Mouse (Mus musculus): ENCODE results near the gene Itpr2.

Gene Itpr2

DNA sequence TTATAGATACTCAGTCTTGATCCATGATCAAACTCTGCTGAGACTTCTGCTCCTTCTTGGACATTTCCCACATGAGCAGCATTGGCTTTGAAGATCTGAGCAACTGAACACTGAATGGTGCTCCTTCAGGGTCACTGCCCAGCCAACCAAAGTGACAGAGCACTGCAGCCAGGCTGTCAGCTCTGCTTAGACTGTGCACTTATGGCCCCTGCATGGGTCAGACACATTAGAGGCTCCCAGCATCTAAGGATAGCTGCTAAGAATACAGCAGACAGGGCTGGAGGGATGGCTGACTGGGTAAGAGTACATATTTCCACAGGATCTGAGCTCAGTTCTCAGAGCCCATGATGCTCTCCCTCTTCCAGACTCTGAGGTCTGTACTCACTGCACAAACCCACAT lies 201.1 kb downstream of the Itpr2 start:
- DNase-seq = no peak

DNA sequence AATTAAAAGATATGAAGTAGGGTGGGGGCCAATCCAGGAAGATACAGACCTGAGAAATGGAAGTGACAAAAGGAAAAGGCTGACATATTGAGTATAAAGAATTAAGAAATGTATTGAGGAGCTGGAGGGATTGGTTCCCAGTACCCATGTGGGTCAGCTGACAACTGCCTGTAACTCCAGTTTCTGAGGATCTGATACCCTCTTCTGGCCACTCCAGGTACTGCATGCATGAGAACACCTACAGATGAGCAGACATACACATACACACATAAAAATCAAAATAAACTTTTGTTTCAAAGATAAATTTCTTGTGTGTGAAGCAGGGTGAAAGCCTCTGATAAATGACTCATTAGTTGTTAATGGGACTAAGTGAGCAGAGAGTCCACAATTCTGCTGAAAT lies 203.3 kb downstream of the Itpr2 start:
- DNase-seq = no peak

DNA sequence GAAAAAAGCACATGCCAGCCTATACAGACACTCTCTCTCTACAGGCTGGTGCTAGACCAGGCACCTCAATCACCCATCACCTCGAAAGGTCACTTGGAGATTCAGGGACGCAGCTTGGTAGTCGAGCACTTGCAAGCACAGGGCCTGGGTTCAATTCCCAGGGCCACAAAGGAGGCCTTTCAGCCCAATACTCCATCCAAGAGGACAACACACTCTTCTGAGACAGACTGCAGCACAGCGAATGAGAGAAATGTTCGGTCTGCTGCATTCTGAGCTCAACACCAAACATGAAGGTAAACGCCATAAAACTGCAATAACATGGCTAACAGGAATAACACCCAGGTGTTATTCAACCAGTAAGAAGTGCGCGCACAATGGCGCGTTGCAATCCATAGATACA lies 211.0 kb downstream of the Itpr2 start:
- no peak for DNase-seq

DNA sequence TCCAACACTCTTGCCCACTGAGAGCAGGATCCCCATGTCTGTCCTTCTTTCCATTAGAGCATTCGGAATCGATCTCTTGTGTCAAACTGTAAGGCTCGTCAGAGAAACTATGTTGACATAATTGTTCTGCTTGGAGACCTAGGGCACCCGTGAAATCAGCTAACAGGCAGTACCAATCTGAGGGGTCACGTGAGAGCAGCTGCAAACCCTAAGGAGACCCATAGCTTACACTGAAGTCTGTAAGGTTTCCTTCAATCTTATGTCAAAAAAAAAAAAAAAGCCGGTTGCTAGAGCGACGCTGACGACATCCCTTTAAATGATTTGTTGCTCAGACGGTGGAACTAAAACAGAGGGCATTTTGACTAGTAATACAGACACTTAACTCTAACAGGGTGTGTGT lies 212.2 kb downstream of the Itpr2 start:
- no peak for DNase-seq

DNA sequence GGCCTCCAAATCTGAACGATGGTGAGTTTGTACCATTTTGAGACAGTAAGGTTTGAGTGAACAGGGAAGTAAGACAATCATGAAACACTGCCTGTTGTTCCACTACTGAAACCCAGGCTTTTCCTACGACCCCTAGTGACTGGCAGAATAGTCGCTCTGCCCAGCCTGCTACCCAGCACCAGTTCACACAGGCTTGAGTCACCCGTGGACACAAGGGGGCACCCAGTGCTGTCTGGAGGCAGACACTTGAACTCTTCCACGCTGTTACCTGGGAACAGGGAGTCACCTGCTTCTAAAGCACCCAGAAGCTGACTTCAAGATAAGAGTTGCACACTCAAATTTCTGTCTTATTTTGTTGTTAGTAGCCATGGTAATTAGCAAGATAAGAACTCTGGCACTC lies 213.8 kb downstream of the Itpr2 start:
- no peak for DNase-seq

DNA sequence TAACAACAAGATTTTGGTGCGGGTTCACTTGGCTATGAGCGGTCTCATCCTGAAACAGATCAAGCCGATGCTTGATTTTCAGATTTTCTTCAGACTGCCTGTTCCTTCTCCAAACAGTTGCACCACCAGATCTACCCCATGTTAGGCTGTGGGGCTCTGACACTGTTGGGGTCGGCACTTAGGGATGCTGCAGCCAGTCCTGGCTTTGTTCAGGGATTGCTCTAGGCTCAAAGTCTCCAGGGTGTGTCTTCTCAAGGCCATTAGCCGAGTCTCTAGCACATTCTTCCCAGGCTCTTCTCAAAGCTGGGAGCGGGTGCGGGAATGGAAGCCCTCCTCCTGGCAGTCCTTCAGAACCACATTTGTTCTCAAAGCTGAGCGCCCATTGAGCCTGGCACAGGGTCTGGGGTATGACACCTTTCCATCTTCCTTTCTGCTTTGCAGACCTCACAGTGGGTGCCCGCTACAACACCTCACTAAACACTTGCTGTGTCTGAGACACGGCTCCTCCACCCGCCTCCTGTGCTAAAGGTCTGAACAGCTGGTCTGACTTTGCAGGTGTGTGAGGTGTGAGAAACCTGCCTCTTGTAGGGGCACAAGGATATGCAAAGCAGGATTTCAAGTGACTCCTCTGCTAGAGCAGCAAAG lies 217.0 kb downstream of the Itpr2 start:
- no peak for DNase-seq

DNA sequence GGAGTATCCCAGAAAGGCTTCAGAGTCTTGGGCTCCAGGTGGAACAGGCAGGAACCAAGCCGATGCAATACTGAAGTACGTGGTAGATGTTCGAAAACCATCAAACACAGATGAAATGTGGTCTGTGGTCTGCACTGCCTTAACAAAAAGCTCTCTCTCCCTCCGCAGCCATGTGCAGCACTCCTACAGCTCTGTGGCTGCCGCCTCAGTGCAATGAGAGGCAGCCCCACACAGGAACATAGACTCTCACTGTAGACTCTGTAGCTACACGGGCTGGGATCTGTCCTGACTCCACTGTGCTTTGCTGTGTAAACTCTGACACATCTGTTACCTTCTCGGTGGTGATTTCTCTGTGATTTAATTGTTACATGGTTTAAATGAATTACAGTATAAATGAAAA lies 218.0 kb downstream of the Itpr2 start:
- DNase-seq = no peak

DNA sequence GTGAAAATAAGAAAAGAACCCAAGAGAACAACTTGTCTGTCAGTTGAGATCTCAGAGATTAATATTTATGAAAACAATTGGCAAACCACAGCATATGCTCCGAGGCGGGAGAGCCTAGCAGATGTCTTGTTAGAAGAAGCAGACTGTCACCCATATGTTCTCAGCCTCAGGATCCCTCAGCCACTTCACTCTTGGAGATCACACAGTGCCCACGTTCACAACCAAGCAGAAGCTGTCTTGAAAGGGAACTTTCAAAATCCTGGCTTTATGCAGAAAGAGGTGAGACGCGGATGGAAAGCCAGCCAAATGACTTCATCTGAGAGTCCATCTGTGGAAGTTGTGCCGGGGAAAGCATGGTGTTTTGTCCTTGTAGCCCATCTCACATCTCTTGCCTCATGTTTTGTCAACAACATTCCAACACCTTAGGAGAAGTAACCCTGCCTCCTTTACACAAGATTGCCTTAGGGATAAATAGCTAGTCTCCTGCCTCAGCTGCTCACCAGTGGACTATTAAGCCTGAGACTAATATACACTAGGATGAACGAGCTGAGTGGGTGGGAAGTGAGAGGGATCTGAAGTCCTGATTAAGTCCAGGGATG lies 219.9 kb downstream of the Itpr2 start:
- peak; percentile 87 for DNase-seq

DNA sequence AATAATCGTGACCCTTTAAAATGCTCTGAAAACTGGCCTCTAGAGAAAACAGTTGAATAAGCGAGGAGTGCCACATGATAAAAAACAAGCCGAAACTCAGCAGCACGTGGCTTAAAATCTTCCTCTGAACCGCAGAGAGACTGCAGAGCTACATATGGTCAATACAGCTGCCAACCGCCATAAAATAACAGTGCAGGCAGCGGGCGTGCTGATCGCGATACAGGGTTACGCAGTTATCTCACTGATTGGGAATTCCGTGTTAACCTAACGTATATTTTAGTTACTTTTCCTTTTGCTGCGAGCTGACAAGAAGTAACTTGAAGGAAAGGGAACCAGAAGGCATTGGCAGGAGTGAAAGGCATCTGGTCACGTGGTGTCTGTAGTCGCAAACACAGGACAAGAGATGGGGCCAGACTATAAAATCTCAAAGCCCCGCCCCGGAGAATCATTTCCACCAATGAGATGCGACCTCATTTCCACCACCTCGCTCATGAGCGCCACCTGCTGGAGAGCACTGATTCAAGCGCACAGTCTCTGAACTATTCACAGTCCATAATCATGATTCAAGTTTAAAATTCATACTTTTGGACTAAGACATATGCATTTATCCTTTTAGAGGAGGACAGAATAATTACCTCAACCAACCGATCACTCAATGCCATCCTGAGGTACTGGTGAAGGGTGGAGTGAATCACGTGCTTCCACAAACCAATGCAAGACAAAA lies 220.7 kb downstream of the Itpr2 start:
- DNase-seq = peak; percentile 45

DNA sequence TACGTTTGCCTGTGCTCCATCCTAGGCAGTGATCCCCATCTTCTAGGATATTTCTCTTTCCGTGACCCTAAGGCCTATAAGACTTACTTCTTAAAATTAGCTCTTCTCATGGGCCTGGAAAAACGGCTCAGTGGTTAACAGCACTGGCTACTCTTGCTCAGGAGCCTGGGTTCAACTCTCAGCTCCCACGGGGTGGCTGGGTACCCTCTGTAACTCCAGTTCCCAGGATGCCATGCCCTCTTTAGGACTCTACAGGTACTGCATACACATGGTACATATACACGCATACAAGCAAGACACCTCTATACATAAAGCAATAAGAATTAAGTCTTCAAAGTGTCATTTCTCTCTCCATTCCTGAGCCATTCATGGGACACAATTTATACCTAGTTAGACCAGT lies 228.8 kb downstream of the Itpr2 start:
- no peak for DNase-seq

DNA sequence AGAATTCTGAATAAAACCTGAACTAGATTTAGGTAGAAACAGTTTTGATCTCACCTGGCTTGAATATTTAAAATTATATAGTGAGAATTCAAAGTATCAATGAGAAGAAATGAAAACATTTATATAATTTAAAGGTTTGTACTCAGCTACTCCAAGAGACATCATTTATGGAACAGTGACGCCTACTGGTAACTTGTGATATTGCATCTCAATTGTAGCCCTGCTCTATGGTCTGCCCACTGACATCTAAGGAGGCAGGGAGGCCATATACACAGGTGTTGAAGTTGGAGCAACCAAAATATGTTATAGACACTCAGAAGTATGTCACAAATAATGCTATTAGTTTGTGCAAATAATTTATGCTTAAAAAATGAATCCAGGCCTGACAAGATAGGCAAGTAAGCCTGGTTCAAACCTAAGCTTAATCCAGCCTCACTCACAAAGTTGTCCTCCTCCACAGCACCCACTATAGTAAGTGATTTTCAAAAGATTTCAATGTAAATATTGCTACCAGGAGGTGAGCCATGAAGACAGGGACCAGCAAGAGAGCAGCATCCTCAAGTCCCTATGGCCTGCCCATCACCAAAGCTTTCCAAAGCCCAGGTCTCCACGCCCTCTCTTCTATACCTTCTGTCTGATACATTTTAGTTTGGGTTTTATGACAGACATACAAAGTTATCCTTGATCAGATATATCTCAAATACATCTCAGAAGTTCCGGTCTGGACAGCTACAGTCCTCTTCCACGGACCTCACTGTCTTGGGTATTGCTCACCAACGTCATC lies 229.6 kb downstream of the Itpr2 start:
- peak; percentile 44 for DNase-seq

DNA sequence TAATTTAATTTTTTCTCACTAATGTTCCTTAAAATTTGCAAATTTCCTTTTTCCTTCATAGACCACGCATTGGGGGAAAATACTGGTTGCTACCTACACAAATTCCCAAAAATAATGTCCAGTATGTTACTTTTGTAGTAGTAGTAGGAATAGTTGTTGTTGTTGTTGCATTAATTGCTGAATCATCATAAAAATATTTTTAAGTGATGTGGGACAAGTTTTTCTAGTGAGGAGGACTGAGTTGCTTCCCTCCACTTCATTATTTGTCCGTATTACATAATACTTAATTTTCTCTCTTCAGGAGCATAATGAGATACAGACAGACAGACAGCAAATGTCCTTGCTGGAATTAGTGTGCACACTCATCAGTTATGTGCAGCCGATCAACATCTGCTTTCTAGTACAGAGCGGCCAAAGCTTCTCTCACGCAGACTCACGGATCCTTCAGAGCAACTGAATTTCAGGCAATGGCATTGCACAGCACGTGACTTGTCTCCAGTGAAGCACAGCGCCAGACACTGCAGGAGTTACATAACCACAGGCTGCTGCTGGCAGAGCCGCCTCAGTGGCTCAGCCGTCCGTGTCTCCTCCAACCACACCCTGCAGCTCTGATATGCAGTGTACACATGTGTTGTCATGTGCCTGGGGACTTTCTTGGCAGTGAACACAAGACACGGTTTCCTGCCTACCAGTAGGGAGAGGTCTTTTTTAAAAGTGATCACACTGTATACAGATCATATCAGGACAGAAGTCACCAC lies 231.1 kb downstream of the Itpr2 start:
- peak; percentile 90 for DNase-seq

DNA sequence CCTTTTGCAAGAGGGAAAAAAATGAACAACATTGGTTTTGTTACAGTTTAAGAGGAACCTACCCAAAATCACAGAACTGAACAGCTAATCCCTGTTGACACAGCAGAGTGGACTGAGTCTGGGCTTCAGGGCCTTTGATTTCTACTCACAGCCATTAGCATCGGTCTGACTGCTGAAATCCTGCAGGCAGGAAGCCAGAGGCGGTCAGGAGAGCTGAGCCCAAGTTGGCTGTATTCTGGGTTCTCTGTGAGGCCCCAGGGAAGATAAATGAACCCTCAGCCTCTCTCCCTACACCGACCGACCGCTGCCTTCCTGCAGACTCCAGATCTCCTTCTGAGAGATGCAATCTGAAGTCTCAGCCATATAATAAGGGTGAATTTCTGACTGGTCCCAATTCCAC lies 231.9 kb downstream of the Itpr2 start:
- no peak for DNase-seq

DNA sequence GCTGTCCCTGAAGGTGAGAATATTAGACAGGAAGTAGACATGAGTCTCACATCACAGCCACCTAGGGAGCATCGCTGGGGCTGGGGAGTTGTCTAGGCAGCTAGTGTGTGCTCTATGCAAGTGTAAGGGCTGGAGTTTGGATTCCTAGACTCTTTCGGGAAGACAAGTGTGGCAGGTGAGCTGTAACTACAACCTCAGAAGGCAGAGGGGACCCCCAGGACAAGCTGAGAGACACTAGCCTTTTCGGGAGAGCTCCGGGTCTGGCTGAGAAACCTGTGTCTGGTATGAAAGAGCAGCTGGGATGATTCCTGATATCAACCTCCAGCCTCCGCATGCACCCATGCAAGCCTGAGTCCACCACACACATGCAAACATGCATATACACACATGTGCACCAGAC lies 232.7 kb downstream of the Itpr2 start:
- DNase-seq = no peak

DNA sequence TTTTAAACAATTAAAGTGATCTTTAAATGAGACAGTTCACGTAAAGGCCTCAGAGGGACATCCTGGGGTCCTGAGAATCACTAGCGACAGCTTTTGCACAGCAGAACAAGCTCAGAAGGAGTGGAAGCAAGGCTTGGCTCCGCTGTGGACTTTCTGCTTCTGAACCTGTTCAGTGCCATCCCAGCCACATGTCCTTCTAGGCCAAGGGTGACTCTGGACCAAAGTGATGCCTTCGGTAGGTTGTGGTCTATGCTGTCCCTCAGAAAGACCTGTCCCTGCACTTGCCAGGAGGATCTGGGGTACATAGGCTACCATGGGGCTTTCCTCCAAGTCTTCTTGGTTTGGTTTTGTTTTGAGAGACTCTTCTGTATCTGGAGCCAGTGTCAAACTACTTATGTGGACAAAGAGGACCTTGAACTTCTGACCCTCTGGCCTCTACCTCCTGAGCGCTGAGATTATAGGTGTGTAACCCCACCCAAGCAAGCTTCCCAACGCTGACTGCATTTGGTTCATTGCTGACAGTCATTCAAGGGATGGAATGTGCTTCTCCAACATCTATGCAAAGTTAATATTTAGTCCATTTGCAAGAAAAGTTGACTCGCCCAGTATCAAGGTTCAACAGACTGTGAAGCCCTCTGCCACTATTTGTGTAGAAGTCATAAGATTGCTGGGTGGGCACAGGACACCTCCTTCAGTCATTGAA lies 241.2 kb downstream of the Itpr2 start:
- no peak for DNase-seq

DNA sequence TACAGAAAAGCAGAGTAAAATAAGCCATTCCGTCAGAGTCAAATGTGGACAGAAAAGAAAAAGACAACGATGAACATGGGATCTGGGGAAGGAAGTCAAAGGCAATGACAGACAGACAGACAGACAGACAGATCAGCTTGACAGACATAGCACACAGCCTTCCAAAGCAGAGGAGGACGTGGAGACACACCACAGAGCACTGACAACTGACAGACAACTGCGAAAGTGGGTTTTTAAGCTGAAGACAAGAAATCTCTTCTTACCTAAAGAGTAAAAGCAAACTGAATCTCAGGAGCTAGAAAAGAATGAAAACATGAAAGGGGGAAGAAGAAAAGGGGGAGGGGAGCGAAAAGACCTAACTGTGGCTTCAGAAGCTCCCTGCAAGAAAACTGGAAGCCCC lies 243.3 kb downstream of the Itpr2 start:
- no peak for DNase-seq

DNA sequence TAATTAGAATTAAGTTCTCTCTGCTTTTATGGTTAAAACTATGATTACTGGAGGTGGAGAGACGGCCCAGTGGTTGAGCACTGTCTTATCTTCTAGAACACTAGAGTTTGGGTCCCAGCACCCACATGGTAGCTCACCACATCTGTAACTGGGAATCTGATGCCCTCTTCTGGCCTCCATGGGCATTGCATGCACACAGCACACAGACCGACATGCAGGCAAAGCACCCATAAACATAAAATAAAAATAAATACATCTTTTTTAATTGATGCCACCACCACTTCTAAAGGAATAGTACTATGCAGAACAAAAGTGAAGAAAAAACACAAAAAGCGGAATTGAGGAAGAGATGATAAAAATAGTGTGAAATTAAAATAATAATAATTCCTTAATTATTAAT lies 243.8 kb downstream of the Itpr2 start:
- no peak for DNase-seq

DNA sequence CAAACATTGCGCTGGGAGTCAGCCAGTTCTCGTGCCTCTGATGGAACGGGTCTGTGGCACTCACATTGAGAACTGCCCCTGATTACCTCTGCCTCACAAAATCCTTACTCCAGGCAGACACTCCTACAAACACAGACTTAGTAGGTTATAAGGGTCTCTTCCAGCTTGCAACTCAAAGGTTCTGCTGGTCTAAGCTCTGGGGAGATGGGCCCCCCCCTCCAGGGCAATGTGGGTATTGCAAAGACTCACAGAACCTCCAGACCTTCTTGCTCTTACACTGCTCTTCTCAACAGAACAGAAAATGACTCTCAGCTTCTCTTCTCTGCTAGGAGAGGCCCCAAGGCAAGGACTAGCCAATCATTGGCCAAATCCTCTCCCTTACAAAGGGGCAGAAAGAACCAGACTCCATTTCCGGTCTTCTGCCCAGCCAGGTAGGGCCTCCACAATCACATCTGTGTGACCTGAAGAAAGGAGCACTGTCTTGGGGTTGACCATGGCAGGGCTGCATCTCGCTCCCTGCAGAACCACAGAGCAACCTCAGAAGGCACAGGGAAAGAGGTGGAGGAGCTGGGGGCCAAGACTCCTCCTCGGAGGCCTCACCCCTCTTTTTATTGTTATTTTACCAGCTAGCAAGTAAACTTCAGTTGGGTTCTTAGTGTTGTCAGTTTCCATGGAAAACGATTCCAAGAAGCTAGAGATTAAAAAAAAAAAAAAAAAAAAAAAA lies 244.9 kb downstream of the Itpr2 start:
- DNase-seq = no peak

DNA sequence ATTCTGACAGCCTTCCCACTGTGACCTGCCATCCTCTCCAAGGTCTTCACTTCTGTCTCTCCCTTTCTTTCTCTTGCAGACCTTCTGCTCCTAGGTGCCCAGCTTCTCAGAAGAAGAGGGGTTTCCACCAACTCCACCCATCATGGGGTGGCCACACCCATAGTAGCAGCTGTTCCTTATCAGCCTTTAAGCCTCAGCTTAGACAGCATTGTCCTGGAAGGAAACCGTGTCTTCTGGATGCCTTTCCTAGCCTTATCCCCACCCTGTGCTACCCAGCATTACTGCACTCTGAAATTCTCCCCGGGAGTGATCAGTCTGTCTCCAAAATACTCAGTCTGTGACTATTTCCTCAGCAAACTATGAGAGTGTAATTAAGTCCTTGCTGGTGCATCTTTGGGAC lies 245.6 kb downstream of the Itpr2 start:
- DNase-seq = no peak

DNA sequence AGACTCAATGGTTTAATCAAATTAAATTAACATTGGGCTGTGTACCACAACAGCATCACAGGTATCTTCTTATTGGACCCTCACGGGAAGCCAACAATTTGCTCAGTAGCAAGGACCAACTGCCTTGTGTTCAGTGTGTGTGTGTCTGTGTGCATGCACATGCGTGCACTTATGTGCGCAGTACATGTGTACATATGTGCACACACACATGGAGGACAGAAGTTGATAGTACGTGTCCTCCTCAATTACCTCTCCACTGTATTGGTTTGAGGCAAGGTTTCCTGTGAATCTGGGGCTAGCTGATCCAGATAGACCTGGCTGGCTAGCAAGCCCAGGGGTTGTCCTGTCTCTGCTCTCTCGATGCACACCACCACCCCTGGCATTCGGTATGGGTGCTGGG lies 246.4 kb downstream of the Itpr2 start:
- DNase-seq = no peak

DNA sequence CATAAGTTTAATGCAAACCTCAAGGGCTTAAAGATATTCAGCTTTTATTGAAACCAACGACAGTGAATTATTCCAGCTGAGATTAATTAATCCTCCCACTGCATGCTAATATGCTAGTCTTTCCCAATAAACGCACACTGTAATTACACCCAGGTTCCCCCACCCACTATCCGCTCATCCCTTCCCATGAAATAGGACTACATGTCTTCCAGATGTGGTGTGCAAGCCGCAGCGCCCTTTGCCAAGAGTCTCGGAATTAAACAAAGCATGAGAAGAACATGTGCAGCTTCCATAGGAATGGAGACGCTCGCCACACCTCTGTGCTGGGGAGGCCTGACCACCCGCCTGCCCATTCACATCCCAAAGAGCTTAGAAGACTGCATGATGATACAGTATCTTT lies 247.1 kb downstream of the Itpr2 start:
- no peak for DNase-seq
